Mouse (Mus musculus) forebrain, embryonic 10.5 days (tissue): Measurements from ENCODE around the gene Hist1h2bg. TPM values are rescaled to one million over a fixed set of nuclear protein-coding genes. Genes with fewer than 3 reads are reported as not detected.

Source experiments
- DNase-seq: peaks from one replicate; pipeline ENCODE4 v3.0.0-alpha.2; 2017; ENCODE audit warnings: low spot score; ENCODE audit errors: extremely low spot score
- H3K27ac ChIP-seq: fragments of 300-500 bp; sonication (generic); 2 replicates; pipeline ENCODE4 v1.5.1; 2016; ENCODE audit warnings: mild to moderate bottlenecking
- H3K27me3 ChIP-seq: fragments of 300-500 bp; sonication (generic); 2 replicates; pipeline ENCODE4 v1.6.1; 2016; ENCODE audit warnings: mild to moderate bottlenecking; ENCODE audit not compliant: poor library complexity, severe bottlenecking
- H3K36me3 ChIP-seq: fragments of 300-500 bp; sonication (generic); replicated peaks from 2 replicates; pipeline ENCODE4 v1.6.1; 2016; ENCODE audit warnings: mild to moderate bottlenecking, moderate library complexity
- H3K4me1 ChIP-seq: fragments of 300-500 bp; sonication (generic); 2 replicates; pipeline ENCODE4 v1.6.1; 2016
- H3K4me3 ChIP-seq: fragments of 300-500 bp; sonication (generic); 2 replicates; pipeline ENCODE4 v1.5.1; 2016; ENCODE audit warnings: mild to moderate bottlenecking, moderate library complexity
- H3K9me3 ChIP-seq: fragments of 300-500 bp; sonication (generic); 2 replicates; pipeline ENCODE4 v1.6.1; 2016; ENCODE audit warnings: mild to moderate bottlenecking, moderate library complexity
- WGBS: fragments of 180-500 bp; shearing (Covaris S2); methylation state at CpG from one replicate; pipeline ENCODE4 v1.1.7; 2016; 5-methylcytosine and 5-hydroxymethylcytosine counted together
- polyA plus RNA-seq: library from polyadenylated mRNA; unstranded; fragments of >200 nt; fragmentation: Nextera tagmentation; extraction: Ambion mirVana; gene quantifications from 2 replicates; pipeline ENCODE4 v1.2.1, GENCODE M21; 2016

Gene Hist1h2bg
- polyA plus RNA-seq: 6.4 and 6.7 TPM in 2 replicates

DNA sequence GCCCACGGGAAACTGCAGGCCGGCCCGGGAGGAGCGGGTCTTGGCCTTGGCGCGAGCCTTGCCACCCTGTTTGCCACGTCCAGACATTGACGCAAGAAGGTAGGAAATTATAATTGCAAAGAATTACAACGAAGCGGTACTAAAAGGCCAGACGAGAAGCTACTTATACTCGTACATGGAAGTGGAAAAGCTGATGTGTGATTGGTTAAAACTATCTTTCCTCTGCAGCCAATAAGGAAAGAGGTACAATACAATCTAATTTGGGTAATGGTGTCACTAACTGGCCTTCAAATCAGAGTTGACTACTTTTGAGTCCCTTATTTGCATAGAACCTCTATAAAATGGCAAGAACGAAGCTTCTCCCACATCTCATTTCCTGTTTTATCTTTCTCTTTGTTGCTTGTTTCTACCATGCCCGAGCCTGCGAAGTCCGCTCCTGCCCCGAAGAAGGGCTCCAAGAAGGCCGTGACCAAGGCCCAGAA lies at the start of gene Hist1h2bg, which contains the start of gene Hist1h2ae:
Gene Hist1h2bg, plus strand, starts transcription at position 375 of the 482 bp plus-strand sequence.
Gene Hist1h2ae, minus strand, starts transcription at position 199 of the 482 bp plus-strand sequence.
- Histone ChIP-seq H3K36me3 (no peaks in the 10 kb centered on the region), H3K4me1 (peaks cover 27% of the 10 kb centered on the region), H3K9me3 (no peaks in the 10 kb centered on the region), H3K27ac (peak within 1 kb of the TSS; percentile 98), H3K4me3 (peak within 1 kb of the TSS; percentile 55), H3K27me3 (no peaks in the 10 kb centered on the region)
- WGBS: under 1% methylated on average over 18 of the region's 18 CpGs
- DNase-seq: peak; percentile 72

- no peaks in the 10 kb centered on the region for H3K27me3 ChIP-seq
- under 1% methylated on average over 14 of the region's 14 CpGs for WGBS
- DNase-seq: peak; percentile 75
- no peaks in the 10 kb centered on the region for H3K9me3 ChIP-seq
- H3K36me3 ChIP-seq: no peaks in the 10 kb centered on the region
- no peak overlapping the region for H3K27ac ChIP-seq
- peaks cover 29% of the 10 kb centered on the region for H3K4me1 ChIP-seq
- peak overlapping the region; percentile 30 for H3K4me3 ChIP-seq
These were observed 49.5 kb upstream of the Hist1h2bg start for GRCm38 (mm10) chr13:23521703-23522102.

- WGBS: 64% methylated on average over 5 of the region's 5 CpGs
- Histone ChIP-seq H3K36me3 (no peaks in the 10 kb centered on the region), H3K4me3 (no peak overlapping the region), H3K27ac (no peak overlapping the region), H3K4me1 (peaks cover 39% of the 10 kb centered on the region), H3K27me3 (no peaks in the 10 kb centered on the region), H3K9me3 (no peaks in the 10 kb centered on the region)
- no peak for DNase-seq
These were observed 47.2 kb upstream of the Hist1h2bg start for GRCm38 (mm10) chr13:23523976-23524375.

GRCm38 (mm10) chr13:23524654-23525053 lies 46.5 kb upstream of the Hist1h2bg start:
- Histone ChIP-seq H3K4me1 (peaks cover 46% of the 10 kb centered on the region), H3K27me3 (no peaks in the 10 kb centered on the region), H3K36me3 (no peaks in the 10 kb centered on the region), H3K27ac (no peak overlapping the region), H3K9me3 (no peaks in the 10 kb centered on the region), H3K4me3 (peak overlapping the region; percentile 52)
- WGBS: 8% methylated on average over 5 of the region's 5 CpGs
- peak; percentile 82 for DNase-seq

DNA sequence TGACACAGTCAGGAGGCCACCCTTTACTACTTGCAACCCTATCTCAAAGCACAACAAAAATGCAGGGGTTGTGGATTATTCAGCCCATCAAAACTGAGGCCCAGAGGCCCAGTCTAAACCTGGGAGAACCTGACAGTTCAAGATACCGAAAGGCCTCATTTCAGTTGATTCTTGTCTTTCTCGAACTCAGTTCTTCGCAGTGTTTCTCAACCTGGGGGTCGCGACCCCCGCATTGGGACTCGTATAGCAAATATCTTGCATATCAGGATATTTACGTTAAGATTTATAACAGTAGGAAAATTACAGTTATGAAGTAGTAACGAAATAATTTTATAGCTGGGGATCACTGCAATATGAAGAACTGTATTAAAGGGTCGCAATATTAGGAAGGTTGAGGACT lies 45.3 kb upstream of the Hist1h2bg start:
- no peaks in the 10 kb centered on the region for H3K27me3 ChIP-seq
- H3K4me1 ChIP-seq: peaks cover 42% of the 10 kb centered on the region
- no peaks in the 10 kb centered on the region for H3K36me3 ChIP-seq
- no peaks in the 10 kb centered on the region for H3K9me3 ChIP-seq
- 4% methylated on average over 10 of the region's 10 CpGs for WGBS
- no peak for DNase-seq
- peak overlapping the region; percentile 52; the same call in 1 of the 2 replicates for H3K27ac ChIP-seq
- peak overlapping the region; percentile 52 for H3K4me3 ChIP-seq

GRCm38 (mm10) chr13:23526312-23526711 lies 44.9 kb upstream of the Hist1h2bg start:
- Histone ChIP-seq H3K27me3 (no peaks in the 10 kb centered on the region), H3K36me3 (no peaks in the 10 kb centered on the region), H3K27ac (peak overlapping the region; percentile 83), H3K4me1 (peaks cover 39% of the 10 kb centered on the region), H3K4me3 (peak overlapping the region; percentile 52), H3K9me3 (no peaks in the 10 kb centered on the region)
- peak; percentile 91 for DNase-seq
- WGBS: under 1% methylated on average over 17 of the region's 17 CpGs

DNA sequence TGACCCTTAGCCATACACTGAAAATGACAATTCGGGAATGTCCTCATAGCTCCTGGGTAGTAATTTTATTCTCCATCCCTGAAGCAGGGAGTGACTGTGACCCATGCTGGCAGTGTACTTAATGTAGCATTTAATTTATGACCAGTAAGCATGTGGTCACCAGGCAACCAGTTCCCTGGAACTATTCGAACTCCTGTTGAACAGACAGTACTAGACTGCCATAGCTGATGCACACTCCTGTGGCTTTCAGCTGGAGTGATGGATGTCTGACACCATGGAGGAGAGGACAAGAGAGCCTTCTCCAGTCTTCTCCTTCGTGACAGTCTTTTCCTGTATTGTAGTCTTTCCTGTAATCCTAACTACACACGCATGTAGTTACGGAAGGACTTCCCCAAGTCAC lies 42.2 kb upstream of the Hist1h2bg start:
- H3K9me3 ChIP-seq: no peaks in the 10 kb centered on the region
- 91% methylated on average over 5 of the region's 5 CpGs for WGBS
- peaks cover 52% of the 10 kb centered on the region for H3K4me1 ChIP-seq
- no peak for DNase-seq
- H3K36me3 ChIP-seq: no peaks in the 10 kb centered on the region
- H3K4me3 ChIP-seq: peak overlapping the region; percentile 54
- no peaks in the 10 kb centered on the region for H3K27me3 ChIP-seq
- peak overlapping the region; percentile 65; the same call in 1 of the 2 replicates for H3K27ac ChIP-seq

DNA sequence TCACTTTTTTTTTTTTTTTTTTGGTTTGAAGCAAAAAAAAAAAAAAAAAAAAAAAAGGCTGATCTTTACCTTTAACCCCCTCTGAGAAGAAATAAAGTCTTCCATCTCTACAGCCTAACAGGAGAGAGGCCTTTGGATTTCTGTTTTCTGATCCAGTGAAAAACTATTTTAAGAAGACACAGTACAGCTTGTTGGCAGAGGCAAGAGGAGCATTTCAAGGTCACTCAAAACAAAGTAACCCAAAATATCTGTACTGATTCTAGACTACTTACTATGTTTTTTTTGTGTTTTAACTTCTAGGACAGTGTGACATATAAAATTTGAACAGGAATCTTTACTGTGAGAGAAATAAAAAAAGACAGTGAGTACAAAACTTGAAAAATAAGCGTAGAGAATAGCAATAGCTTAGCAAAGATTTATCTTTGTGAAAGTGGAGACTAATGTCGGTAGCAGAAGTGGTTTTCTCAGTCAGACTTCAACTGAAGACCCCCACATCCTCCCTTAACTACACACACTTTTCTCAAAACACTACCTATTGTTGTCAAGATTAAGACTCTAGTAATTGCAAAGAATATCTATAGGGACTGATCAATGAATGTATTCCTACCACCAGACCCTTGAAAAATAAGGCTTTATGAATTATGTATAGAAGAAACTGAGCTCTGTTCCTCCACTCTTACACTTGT lies 41.6 kb upstream of the Hist1h2bg start:
- Histone ChIP-seq H3K27me3 (no peaks in the 10 kb centered on the region), H3K36me3 (no peaks in the 10 kb centered on the region), H3K9me3 (no peaks in the 10 kb centered on the region), H3K4me3 (peak overlapping the region; percentile 54), H3K4me1 (peaks cover 52% of the 10 kb centered on the region), H3K27ac (peak overlapping the region; percentile 92)
- WGBS: 50% methylated on average over 2 of the region's 2 CpGs
- DNase-seq: no peak

GRCm38 (mm10) chr13:23530181-23530900 lies 40.9 kb upstream of the Hist1h2bg start:
- peak; percentile 49 for DNase-seq
- Histone ChIP-seq H3K27me3 (no peaks in the 10 kb centered on the region), H3K36me3 (no peaks in the 10 kb centered on the region), H3K4me3 (peak overlapping the region; percentile 54), H3K9me3 (no peaks in the 10 kb centered on the region), H3K27ac (peak overlapping the region; percentile 92), H3K4me1 (peaks cover 47% of the 10 kb centered on the region)
- WGBS: under 1% methylated on average over 20 of the region's 20 CpGs

DNA sequence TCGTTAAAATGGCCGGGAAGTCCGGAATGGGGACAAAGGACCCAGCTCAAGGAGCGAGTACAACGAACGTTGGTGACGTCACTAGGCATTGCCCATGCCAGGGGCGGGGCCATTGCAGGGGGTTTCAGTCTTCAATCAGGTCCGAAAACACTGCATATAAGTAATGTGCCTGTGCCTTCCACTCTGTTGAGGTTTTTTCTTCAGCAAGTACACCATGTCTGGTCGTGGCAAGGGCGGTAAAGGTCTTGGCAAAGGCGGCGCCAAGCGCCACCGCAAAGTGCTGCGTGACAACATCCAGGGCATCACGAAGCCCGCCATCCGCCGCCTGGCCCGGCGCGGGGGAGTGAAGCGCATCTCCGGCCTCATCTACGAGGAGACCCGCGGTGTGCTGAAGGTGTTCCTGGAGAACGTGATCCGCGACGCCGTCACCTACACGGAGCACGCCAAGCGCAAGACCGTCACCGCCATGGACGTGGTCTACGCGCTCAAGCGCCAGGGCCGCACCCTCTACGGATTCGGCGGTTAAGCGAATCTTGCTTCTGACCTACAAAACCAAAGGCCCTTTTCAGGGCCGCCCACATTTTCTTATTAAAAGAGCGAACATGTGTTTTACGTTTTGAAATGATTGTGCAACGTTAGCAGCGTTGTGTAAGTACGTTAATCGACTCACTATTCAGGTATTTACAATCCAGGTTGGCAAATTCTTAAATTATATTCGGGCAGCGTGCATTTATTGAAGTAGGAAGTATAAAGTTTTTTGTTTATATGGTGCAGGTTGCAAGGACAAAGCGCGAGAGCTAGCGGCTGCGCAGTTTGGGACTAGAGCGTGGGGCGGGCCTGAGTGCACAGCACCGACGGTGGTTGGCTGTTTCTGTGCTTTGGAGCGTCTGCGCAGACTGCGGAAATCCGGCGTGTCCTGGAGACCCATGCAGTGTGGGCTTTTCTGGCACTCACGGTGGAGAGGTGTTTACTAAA lies 40.0 kb upstream of the Hist1h2bg start, which contains the start of gene Hist1h4h:
Gene Hist1h4h, plus strand, starts transcription at position 150 of the 975 bp plus-strand sequence.
- peaks cover 43% of the 10 kb centered on the region for H3K4me1 ChIP-seq
- WGBS: under 1% methylated on average over 62 of the region's 70 CpGs
- H3K27ac ChIP-seq: peak within 1 kb of the TSS; percentile 92
- no peaks in the 10 kb centered on the region for H3K27me3 ChIP-seq
- peak within 1 kb of the TSS; percentile 54 for H3K4me3 ChIP-seq
- no peaks in the 10 kb centered on the region for H3K9me3 ChIP-seq
- H3K36me3 ChIP-seq: no peaks in the 10 kb centered on the region
- peak; percentile 97 for DNase-seq

DNA sequence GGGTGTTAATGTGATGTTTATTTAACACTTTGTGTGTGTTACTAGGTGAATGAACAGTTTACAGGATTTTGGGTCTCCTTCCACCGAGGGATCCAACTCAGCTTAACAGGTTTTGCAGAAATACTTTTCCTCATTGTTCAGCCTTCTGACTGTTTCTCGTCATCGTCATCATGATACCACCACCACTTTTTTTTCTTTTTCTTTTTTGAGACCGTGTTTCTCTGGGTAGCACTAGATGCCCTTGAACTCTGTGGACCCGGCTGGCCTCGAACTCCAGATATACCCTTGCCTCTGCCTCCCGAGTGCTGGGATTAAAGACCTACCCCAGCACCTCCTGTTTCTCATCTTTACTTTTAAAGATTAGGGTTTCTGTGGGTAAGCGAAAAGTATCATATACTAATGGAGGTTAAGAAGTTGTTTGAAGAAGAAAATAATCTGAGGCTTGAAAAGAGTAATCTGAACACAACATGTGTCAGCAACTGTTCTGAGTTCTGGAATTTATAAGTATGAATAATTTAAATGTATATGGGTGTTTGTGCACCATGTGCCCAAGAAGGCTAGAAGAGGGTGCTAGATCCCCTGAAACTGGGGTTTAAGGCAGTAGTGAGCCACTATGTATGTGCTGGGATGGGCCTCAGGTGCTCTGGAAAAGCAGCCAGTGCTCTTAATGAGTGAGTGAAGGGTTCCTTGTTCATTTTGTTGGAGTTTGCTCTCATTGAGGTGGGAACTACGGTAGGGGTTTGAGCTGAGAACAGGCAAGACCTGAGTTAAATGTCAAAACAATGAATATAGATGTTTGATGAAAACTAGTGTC lies 38.7 kb upstream of the Hist1h2bg start:
- Histone ChIP-seq H3K4me1 (peaks cover 48% of the 10 kb centered on the region), H3K27ac (peak overlapping the region; percentile 92), H3K27me3 (no peaks in the 10 kb centered on the region), H3K9me3 (no peaks in the 10 kb centered on the region), H3K36me3 (no peaks in the 10 kb centered on the region), H3K4me3 (peak overlapping the region; percentile 54)
- DNase-seq: no peak
- 27% methylated on average over 9 of the region's 9 CpGs for WGBS
